Mouse (Mus musculus) lung, embryonic 16.5 days (tissue): ENCODE measurements at regions not wholly inside any gene's neighbourhood (a gene's known extent, or its start where the extent isn't known, plus 50 kb on each side); places are given as distances from the start of the nearest gene placed in this dataset.

Experiments used
- ATAC-seq: fragments of 200-750 bp; cut with Nextera tagmentation; 2 replicates; pipeline ENCODE4 v1.8.0; 2017; ENCODE audit warnings: low read depth, mild to moderate bottlenecking, moderate library complexity
- H3K27ac ChIP-seq: fragments of 300-500 bp; sonication (generic); 2 replicates; pipeline ENCODE4 v1.5.1; 2014; ENCODE audit warnings: mild to moderate bottlenecking, control low read depth, low read length
- H3K27me3 ChIP-seq: fragments of 300-500 bp; sonication (generic); 2 replicates; pipeline ENCODE4 v1.6.1; 2014; ENCODE audit warnings: low read depth, low read length, mixed read lengths; ENCODE audit not compliant: control insufficient read depth, insufficient read depth
- H3K36me3 ChIP-seq: fragments of 300-500 bp; sonication (generic); 2 replicates; pipeline ENCODE4 v1.6.1; 2014; ENCODE audit warnings: low read length; ENCODE audit not compliant: control insufficient read depth, insufficient read depth
- H3K4me1 ChIP-seq: fragments of 300-500 bp; sonication (generic); replicated peaks from 2 replicates; pipeline ENCODE4 v1.6.1; 2014; ENCODE audit warnings: low read length, mixed read lengths; ENCODE audit not compliant: control insufficient read depth, insufficient read depth
- H3K4me2 ChIP-seq: fragments of 300-500 bp; sonication (generic); 2 replicates; pipeline ENCODE4 v1.6.1; 2014; ENCODE audit warnings: low read depth, low read length, control low read depth
- H3K4me3 ChIP-seq: fragments of 300-500 bp; sonication (generic); 2 replicates; pipeline ENCODE4 v1.5.1; 2014; ENCODE audit warnings: mild to moderate bottlenecking, low read length, control low read depth
- H3K9ac ChIP-seq: fragments of 300-500 bp; sonication (generic); 2 replicates; pipeline ENCODE4 v1.6.1; 2014; ENCODE audit warnings: low read length, control low read depth
- H3K9me3 ChIP-seq: fragments of 300-500 bp; sonication (generic); 2 replicates; pipeline ENCODE4 v1.6.1; 2016; ENCODE audit warnings: low read length; ENCODE audit not compliant: control insufficient read depth
- WGBS: fragments of 180-500 bp; shearing (Covaris S2); extraction: QIAGEN DNeasy Blood & Tissue Kit; methylation state at CpG from one replicate; pipeline ENCODE4 v1.1.7; 2014; 5-methylcytosine and 5-hydroxymethylcytosine counted together

- Histone ChIP-seq H3K9me3 (no peaks in the 10 kb centered on the region), H3K4me2 (no peak overlapping the region), H3K27ac (no peak overlapping the region), H3K4me3 (no peak overlapping the region), H3K9ac (no peak overlapping the region), H3K4me1 (no peaks in the 10 kb centered on the region), H3K27me3 (no peaks in the 10 kb centered on the region), H3K36me3 (no peaks in the 10 kb centered on the region)
- ATAC-seq = no peak
- WGBS = 51% methylated on average over 7 of the region's 7 CpGs
Measured at GRCm38 (mm10) chr13:46222031-46222430, 51.5 kb upstream of the Stmnd1 start.

GRCm38 (mm10) chr13:46218101-46218701 is 55.3 kb upstream of the Stmnd1 start:
- Histone ChIP-seq H3K36me3 (no peaks in the 10 kb centered on the region), H3K4me1 (no peaks in the 10 kb centered on the region), H3K27ac (no peak overlapping the region), H3K4me2 (peak overlapping the region; percentile 40), H3K27me3 (no peaks in the 10 kb centered on the region), H3K9ac (no peak overlapping the region), H3K4me3 (no peak overlapping the region), H3K9me3 (no peaks in the 10 kb centered on the region)
- no peak for ATAC-seq
- WGBS = 55% methylated on average over 20 of the region's 20 CpGs

GRCm38 (mm10) chr13:46216954-46217838 is 56.3 kb upstream of the Stmnd1 start:
- H3K36me3 ChIP-seq = no peaks in the 10 kb centered on the region
- ATAC-seq = no peak
- H3K4me3 ChIP-seq = no peak overlapping the region
- H3K27ac ChIP-seq = no peak overlapping the region
- H3K4me2 ChIP-seq = no peak overlapping the region
- H3K27me3 ChIP-seq = no peaks in the 10 kb centered on the region
- H3K9me3 ChIP-seq = no peaks in the 10 kb centered on the region
- H3K9ac ChIP-seq = no peak overlapping the region
- no peaks in the 10 kb centered on the region for H3K4me1 ChIP-seq
- 73% methylated on average over 9 of the region's 9 CpGs for WGBS

- 60% methylated on average over 3 of the region's 3 CpGs for WGBS
- Histone ChIP-seq H3K36me3 (no peaks in the 10 kb centered on the region), H3K4me2 (no peak overlapping the region), H3K4me3 (no peak overlapping the region), H3K4me1 (no peaks in the 10 kb centered on the region), H3K9me3 (no peaks in the 10 kb centered on the region; the same call in 1 of the 2 replicates), H3K9ac (no peak overlapping the region), H3K27ac (no peak overlapping the region), H3K27me3 (no peaks in the 10 kb centered on the region)
- no peak for ATAC-seq
Measured at GRCm38 (mm10) chr13:46203551-46203950, 70.0 kb upstream of the Stmnd1 start.

- Histone ChIP-seq H3K27ac (no peak overlapping the region), H3K9ac (no peak overlapping the region), H3K36me3 (no peaks in the 10 kb centered on the region), H3K4me3 (no peak overlapping the region), H3K9me3 (no peaks in the 10 kb centered on the region; the same call in 1 of the 2 replicates), H3K4me2 (no peak overlapping the region), H3K27me3 (no peaks in the 10 kb centered on the region), H3K4me1 (no peaks in the 10 kb centered on the region)
- 81% methylated on average over 6 of the region's 6 CpGs for WGBS
- ATAC-seq = no peak
Measured at GRCm38 (mm10) chr13:46202586-46202985, 70.9 kb upstream of the Stmnd1 start.

- whole genome bisulfite sequencing = 77% methylated on average over 14 of the region's 14 CpGs
- ATAC-seq = no peak
Measured at GRCm38 (mm10) chr13:46201029-46201599, 72.4 kb upstream of the Stmnd1 start.

GRCm38 (mm10) chr13:46193131-46193530 is 80.4 kb upstream of the Stmnd1 start:
- H3K4me3 ChIP-seq = no peak overlapping the region
- no peak overlapping the region for H3K27ac ChIP-seq
- no peak overlapping the region for H3K9ac ChIP-seq
- 79% methylated on average over 1 of the region's 1 CpGs for WGBS
- no peaks in the 10 kb centered on the region for H3K4me1 ChIP-seq
- ATAC-seq = no peak
- no peaks in the 10 kb centered on the region for H3K9me3 ChIP-seq
- no peak overlapping the region for H3K4me2 ChIP-seq
- H3K36me3 ChIP-seq = no peaks in the 10 kb centered on the region
- no peaks in the 10 kb centered on the region for H3K27me3 ChIP-seq

More at GRCm38 (mm10) chr13:46201029-46201599, 72.4 kb upstream of the Stmnd1 start:
- no peaks in the 10 kb centered on the region for H3K27me3 ChIP-seq
- H3K4me3 ChIP-seq = no peak overlapping the region
- no peak overlapping the region for H3K4me2 ChIP-seq
- no peaks in the 10 kb centered on the region for H3K4me1 ChIP-seq
- no peaks in the 10 kb centered on the region for H3K36me3 ChIP-seq
- H3K9ac ChIP-seq = no peak overlapping the region
- no peak overlapping the region for H3K27ac ChIP-seq
- H3K9me3 ChIP-seq = no peaks in the 10 kb centered on the region; the same call in 1 of the 2 replicates

GRCm38 (mm10) chr13:46189726-46190125 is 83.8 kb upstream of the Stmnd1 start:
- H3K27ac ChIP-seq = no peak overlapping the region
- WGBS = 82% methylated on average over 2 of the region's 2 CpGs
- H3K27me3 ChIP-seq = no peaks in the 10 kb centered on the region
- no peaks in the 10 kb centered on the region for H3K36me3 ChIP-seq
- H3K4me2 ChIP-seq = no peak overlapping the region
- no peak overlapping the region for H3K9ac ChIP-seq
- H3K9me3 ChIP-seq = no peaks in the 10 kb centered on the region
- no peaks in the 10 kb centered on the region for H3K4me1 ChIP-seq
- H3K4me3 ChIP-seq = no peak overlapping the region
- no peak for ATAC-seq

GRCm38 (mm10) chr13:46182851-46183250 is 90.7 kb upstream of the Stmnd1 start:
- H3K9ac ChIP-seq = no peak overlapping the region
- H3K27me3 ChIP-seq = no peaks in the 10 kb centered on the region
- H3K4me3 ChIP-seq = no peak overlapping the region
- no peaks in the 10 kb centered on the region for H3K9me3 ChIP-seq
- WGBS = 66% methylated on average over 8 of the region's 8 CpGs
- ATAC-seq = no peak
- no peaks in the 10 kb centered on the region for H3K36me3 ChIP-seq
- H3K27ac ChIP-seq = no peak overlapping the region
- H3K4me1 ChIP-seq = no peaks in the 10 kb centered on the region
- H3K4me2 ChIP-seq = no peak overlapping the region
